Mouse (Mus musculus): ENCODE measurements around the gene Zbtb3. TPM values are rescaled to one million over a fixed set of nuclear protein-coding genes. Genes with fewer than 3 reads are reported as not detected.

Zbtb3 gene
- 1 to 10 TPM in 1 of 2 experiments, under 1 TPM in 1; 0.82 to 1.1 TPM for total RNA-seq (2021)
- long read RNA-seq, experiment 1: 0 reads
- long read RNA-seq, experiment 2, partial matches to known transcripts: 0 of 1 reads
- long read RNA-seq, experiment 2, other reads (novel, unspliced or antisense): 0 of 1 reads

DNA sequence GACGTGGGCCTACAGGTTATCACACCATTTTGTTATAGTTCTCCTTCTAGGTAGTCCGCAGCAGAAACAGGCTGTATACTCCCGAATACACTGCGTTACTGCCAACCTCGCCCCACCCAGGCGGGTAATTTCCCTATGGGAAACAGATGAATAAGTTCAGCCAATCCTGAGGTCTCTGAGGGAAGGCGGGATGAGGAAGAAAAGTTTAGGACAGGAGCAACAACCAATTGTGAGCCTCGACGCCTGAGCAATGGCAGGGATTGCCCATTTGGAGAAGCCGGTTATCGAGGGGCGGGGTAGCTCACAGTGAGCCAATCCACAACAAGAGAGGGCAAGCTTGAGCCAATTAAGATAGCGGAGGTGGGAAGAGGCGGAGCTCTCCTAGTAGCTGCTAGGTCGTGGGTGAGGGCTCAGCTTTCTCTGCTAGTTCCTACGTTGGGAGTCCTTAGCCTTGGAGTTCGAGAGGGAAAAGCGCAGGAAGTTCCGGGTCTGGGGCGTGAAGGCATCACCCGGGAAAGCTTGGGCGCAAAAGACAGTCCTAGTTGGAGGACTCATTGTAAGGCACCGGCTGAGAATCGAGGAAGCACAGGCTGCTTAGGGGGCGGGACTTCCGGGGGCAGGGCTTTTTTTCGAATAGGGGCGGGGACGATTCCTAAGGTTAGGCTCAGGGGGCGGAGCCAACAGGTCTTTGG, at the start of gene Zbtb3:
Gene Zbtb3 (plus strand): TSS at position 426 of the 692 bp plus-strand sequence.
- intact Hi-C loops (cut with DNase I): loop anchor here (2.0 kb wide), 1 partner anchor 17 kb away; the partner anchor contains the start of gene Ttc9c
- no peak for TF ChIP-seq CTCF (IDR thresholded peaks at IDR 0.05)
- peak; percentile 95 for DNase-seq
- peak within 1 kb of the TSS; percentile 86 for H3K4me3 ChIP-seq
- peak within 1 kb of the TSS; percentile 93 for H3K27ac ChIP-seq

DNA sequence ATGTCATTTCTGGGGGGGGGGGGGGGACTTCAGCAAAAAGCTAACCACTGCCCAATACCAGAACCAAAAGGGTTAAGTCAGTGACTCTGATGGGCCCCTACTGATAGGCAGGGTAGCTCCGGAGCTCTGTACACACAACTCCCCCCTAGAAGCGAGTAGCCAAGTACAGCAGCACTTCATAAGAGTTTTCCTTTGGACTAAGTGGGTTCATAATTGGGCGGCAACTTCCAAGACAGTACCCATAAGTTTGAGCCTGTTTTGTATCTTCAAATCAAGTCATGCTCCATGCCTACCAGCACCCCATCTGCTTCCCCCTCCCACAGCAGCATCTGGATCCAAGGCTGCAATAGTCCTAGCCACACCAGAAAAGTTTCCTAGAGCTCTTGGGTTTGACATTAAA, 46.7 kb upstream of the Zbtb3 start:
- TF ChIP-seq CTCF (IDR thresholded peaks at IDR 0.05): no peak
- peak overlapping the region; percentile 84 for H3K4me3 ChIP-seq
- intact Hi-C loops (cut with DNase I): loop anchor here (2.0 kb wide), 1 partner anchor 15 kb away; the partner anchor contains the start of genes 1700092M07Rik and Stx5a
- no peak overlapping the region; the same call in 1 of the 2 replicates for H3K27ac ChIP-seq
- no peak for DNase-seq

DNA sequence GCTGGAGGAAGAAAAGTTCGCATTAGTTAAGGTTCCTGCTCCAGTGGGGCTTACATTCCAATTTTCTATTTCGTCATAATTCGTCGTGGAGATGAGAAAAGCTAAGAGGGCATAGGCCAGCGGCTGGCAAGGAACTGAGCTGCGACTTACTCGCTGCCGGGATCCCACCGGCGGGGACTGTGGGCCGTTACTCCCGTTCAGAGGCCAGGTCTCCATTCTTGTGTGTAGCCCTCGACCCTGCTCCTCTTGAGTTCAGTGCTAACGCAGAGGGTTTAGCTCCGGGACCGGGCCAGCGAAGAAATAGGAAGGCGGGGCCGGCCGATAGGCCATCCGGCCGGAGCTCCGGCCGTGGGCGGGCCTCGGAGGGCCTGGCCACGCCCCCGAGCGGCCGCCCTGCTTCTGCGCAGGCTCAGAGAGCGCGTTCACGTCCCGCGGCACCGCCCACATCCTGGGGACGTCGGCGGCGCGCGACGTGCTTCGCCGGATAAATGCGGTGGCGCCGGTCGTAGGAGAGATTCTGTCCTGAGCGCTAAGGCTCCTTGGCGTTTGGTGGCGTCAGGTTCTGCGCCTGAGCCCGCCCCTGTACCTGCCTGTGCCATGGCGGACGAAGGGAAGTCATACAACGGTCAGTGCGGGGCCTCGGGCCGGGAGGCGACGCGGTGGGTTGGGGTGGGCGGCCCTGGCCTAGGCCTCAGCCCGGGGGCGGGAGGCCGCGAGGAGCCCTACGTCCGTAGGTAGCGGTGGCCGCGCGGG, 45.5 kb upstream of the Zbtb3 start, which contains the start of gene Nxf1:
Gene Nxf1 (plus strand): TSS at position 439 of the 753 bp plus-strand sequence.
- intact Hi-C loops (cut with DNase I): loop anchor here (2.0 kb wide), 1 partner anchor 16 kb away; the partner anchor contains the start of genes 1700092M07Rik and Stx5a
- DNase-seq: peak; percentile 96
- H3K4me3 ChIP-seq: peak within 1 kb of the TSS; percentile 84
- TF ChIP-seq CTCF (IDR thresholded peaks at IDR 0.05): no peak
- H3K27ac ChIP-seq: peak within 1 kb of the TSS; percentile 97

DNA sequence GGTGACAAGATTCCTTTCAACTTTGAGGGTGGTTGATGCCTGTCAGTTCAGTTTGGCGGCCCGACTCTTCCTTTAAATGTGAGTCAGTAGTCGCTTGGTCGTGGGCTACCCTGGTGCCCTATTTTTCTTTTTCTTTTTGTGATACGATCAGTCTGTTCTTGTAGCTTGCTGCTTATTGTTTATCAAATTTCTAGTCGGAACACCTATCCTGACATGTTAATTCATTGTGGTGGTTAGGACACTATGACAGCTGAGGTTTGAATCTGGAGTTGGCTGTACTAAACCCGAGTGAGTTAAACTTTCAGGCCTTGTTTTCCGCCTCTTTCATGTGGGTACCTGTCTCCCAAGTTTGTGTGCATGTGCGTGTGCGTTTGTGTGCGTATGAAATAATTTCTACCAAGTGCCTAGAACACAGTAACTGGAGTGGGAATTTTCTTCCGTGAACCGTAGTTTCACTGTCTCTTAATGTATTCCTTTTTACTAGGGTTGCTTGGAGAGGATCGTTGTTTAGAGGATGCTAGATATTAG, 44.8 kb upstream of the Zbtb3 start:
- TF ChIP-seq CTCF (IDR thresholded peaks at IDR 0.05): no peak

DNA sequence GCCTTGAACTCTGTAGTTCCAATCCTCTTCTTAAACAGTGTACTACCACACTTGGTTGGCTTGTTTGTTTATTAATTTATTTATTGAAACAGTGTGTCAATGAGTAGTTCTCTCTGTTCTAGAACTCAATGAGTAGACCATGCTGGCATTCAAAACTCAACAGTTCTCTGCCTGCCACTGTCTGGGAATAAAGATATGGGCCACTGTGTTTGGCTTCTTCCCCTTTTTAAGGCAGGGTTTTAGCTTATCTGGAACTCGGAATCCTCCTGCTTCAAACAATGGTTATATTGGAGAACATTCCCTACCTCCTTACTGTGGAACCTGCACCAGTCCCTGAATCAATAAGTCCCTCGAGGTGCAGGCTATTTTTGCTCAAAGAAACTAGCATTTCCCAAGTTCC, 43.5 kb upstream of the Zbtb3 start:
- intact Hi-C loops (cut with DNase I): no loop called here
- Histone ChIP-seq H3K27ac (no peak overlapping the region), H3K4me3 (no peak overlapping the region)
- no peak for DNase-seq
- no peak for TF ChIP-seq CTCF (IDR thresholded peaks at IDR 0.05)

More for the DNA sequence above, 44.8 kb upstream of the Zbtb3 start:
- peak overlapping the region; percentile 97 for H3K27ac ChIP-seq
- DNase-seq: no peak
- peak overlapping the region; percentile 84 for H3K4me3 ChIP-seq
- intact Hi-C loops (cut with DNase I): loop anchor here (2.0 kb wide), 1 partner anchor 17 kb away; the partner anchor contains the start of genes 1700092M07Rik and Stx5a

DNA sequence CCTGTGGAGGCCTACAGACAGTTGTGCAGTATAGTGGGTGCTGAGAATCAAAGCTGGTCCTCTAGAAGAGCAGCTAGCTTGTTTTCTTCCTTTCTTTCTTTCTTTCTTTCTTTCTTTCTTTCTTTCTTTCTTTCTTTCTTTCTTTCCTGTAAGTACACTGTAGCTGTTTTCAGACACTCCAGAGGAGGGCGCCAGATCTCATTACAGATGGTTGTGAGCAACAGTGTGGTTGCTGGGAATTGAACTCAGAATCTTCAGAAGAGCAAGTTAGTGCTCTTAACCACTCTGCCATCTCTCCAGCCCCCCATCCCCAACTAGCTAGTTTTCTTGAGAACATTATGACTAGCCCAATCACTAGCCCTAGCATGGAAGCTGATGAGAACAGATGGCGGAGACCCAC, 41.6 kb upstream of the Zbtb3 start:
- DNase-seq: no peak
- intact Hi-C loops (cut with DNase I): no loop called here
- Histone ChIP-seq H3K27ac (no peak overlapping the region), H3K4me3 (no peak overlapping the region)
- TF ChIP-seq CTCF (IDR thresholded peaks at IDR 0.05): peak; percentile 24; the same call in 1 of the 2 replicates

DNA sequence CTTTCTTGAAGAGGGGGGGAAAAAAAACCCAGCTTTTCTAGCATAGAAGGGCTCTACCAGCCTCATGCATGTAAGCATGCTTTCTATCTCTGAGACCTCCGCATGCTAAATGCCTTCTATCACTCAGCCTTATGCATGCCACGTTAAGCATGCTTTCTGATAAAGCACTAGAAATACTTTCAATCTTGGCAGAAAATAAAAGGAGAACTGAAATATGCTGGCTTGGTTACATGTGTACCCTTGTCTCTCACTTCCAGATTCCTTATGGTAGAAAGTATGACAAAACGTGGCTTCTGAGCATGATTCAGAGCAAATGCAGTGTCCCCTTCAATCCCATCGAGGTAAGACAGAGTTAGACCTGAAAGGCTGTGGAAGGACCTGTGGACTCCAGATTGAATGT, 39.1 kb upstream of the Zbtb3 start:
- DNase-seq: no peak
- intact Hi-C loops (cut with DNase I): no loop called here
- Histone ChIP-seq H3K27ac (no peak overlapping the region), H3K4me3 (no peak overlapping the region)
- no peak for TF ChIP-seq CTCF (IDR thresholded peaks at IDR 0.05)

DNA sequence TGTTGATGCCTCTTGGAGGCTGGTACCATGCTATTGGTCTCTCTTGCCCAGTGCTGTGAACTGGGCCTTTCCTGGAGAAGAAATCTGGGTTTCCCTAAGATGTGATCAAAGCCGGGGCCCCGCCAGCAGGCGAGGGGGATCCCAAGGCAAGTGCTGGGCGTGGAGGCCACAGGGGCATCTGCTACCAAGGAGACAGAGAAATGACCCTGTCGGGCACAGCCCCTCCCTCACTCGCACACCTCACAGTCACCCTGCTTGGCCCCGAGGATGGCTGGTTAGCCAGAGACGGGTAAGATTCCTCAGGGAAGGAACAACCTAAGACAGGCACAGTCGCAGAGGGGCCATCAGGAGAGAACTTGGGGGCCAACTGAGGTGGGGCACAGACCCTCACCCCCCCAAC, 36.8 kb upstream of the Zbtb3 start:
- intact Hi-C loops (cut with DNase I): no loop called here

DNA sequence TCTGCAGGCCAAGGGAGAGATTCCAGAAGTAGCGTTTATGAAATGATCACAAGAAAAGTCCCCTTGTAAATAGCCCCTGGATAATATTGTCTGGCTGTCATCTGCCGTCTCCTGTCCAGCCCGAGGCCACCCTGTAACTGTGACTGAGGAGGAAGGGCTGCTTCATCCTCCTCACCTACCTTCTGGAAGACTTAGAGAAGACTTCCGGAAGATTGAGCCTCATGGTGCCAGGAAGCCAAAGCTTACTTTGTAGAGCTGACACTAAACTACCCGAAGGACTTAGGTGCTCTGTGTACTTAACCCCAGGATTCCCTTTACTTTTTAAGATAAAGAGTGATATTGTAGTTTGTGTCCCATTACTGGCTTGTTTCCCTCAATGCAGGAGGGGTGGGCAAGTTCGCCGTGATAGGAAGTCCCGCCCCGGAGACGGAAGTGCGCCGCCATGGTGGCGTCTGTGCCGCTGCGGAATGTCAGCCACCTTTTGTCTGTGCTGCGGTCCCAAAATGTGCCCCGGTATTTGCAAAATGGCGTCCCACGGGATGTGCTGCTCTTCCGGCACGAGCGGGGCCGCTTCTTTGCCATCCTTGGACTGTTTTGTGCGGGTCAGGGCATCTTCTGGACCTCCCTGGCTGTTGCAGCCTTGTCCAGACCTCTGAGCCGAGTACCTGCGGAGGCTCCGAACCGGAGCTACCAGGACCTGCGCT, 31.6 kb upstream of the Zbtb3 start, which contains the start of gene Tmem223:
Gene Tmem223 (plus strand): TSS at position 430 of the 704 bp plus-strand sequence.
- peak; percentile 15; the same call in 1 of the 2 replicates for TF ChIP-seq CTCF (IDR thresholded peaks at IDR 0.05)
- peak within 1 kb of the TSS; percentile 76 for H3K4me3 ChIP-seq
- peak within 1 kb of the TSS; percentile 90 for H3K27ac ChIP-seq
- intact Hi-C loops (cut with DNase I): no loop called here
- DNase-seq: peak; percentile 88

More for the DNA sequence above, 36.8 kb upstream of the Zbtb3 start:
- no peak overlapping the region for H3K27ac ChIP-seq
- no peak for DNase-seq
- TF ChIP-seq CTCF (IDR thresholded peaks at IDR 0.05): no peak
- no peak overlapping the region for H3K4me3 ChIP-seq

DNA sequence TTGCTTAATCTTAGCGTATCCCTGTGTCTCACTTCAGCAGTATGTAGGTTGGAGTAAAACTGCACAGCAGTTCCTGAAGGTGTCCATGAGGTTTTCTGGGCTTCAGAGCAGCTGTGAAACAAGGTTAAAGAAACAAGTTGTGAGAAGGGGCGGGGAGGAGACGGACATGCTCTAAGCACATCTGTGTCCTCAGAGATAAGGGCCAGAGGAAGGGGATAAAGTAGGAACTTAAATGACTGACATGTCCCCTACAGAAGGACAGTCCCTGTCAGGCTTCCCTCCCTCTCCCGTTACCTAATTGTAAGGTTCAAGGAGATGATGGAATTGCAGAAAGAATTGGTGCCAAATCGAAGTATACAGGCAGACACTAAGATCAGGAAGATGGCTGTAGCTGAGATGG, 29.4 kb upstream of the Zbtb3 start:
- TF ChIP-seq CTCF (IDR thresholded peaks at IDR 0.05): no peak
- intact Hi-C loops (cut with DNase I): no loop called here
- peak overlapping the region; percentile 83 for H3K4me3 ChIP-seq
- no peak for DNase-seq
- H3K27ac ChIP-seq: no peak overlapping the region

DNA sequence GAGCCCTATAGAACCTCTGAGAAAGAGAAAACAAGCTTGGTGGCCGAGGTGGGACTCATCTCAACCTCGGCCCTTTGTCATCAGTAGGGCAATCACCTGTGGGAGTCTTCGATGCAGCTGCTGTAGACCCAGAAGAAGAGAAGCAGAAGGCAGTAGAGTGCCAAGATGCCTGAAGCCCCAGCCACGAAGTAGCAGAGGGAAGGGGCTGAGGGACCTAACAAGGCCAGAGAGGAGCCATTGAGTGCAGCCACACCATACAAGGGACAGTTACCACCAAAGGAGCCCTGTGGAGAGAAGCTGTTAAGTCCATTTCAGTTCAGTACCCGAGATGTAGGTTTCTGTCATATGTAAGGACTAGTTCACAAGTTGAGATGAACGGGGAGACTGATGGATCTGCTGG, 28.9 kb upstream of the Zbtb3 start:
- peak overlapping the region; percentile 97; the same call in 1 of the 2 replicates for H3K27ac ChIP-seq
- DNase-seq: no peak
- H3K4me3 ChIP-seq: peak overlapping the region; percentile 83
- TF ChIP-seq CTCF (IDR thresholded peaks at IDR 0.05): no peak
- intact Hi-C loops (cut with DNase I): no loop called here
